Mouse (Mus musculus) fat pad, adult 2 months (tissue): Measurements from ENCODE around the gene Klrb1b.
"Not testable (repeated sequence)": the region's sequence is repeated elsewhere in the genome, so short reads cannot be mapped to it uniquely, and the experiment has no call there.

Source experiments
- DNase-seq: peaks from one replicate; pipeline ENCODE4 v3.0.0-alpha.2; 2011; ENCODE audit warnings: low read depth, low spot score; ENCODE audit errors: extremely low read depth

Gene Klrb1b

DNA sequence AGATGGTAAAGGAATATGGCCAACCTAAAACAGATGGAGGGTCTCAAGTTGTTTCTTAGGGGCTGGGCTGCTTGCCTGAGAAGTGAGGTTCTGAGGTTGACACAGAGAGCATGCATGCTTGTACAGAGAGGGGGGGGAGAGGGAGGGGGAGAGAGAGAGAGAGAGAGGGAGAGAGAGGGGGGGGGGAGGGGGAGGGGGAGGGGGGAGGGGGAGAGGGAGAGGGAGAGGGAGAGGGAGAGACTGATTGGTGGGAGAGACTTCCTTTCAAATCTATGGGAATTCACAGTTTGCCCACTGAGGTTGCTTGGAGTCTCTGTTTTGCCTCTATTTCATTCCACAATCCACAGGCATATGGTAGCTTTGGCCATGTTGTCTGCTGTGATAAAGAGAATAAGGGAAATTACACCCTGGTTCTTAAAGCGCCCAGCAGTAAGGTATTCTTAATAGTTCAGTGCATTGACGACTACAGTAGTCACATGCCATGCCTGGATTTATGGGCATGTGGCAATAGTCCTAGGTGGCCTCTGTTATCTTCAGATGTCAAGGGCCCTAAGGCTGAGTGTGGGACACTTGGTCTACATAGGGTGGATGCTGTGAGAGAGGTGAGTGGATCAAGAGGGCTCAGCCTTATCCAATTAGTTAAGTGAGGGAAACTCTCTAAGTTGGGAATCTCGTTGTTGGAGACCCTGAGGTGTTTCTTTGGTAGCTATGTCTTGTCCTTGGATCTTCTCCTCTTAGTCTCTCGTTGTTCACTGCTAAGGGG is 15.4 kb upstream of the Klrb1b start:
- no peak for DNase-seq

- DNase-seq = not testable (repeated sequence)
These were observed 14.5 kb upstream of the Klrb1b start for GRCm38 (mm10) chr6:128840669-128841068.

- no peak for DNase-seq
These were observed 13.8 kb upstream of the Klrb1b start for GRCm38 (mm10) chr6:128839921-128840320.

DNA sequence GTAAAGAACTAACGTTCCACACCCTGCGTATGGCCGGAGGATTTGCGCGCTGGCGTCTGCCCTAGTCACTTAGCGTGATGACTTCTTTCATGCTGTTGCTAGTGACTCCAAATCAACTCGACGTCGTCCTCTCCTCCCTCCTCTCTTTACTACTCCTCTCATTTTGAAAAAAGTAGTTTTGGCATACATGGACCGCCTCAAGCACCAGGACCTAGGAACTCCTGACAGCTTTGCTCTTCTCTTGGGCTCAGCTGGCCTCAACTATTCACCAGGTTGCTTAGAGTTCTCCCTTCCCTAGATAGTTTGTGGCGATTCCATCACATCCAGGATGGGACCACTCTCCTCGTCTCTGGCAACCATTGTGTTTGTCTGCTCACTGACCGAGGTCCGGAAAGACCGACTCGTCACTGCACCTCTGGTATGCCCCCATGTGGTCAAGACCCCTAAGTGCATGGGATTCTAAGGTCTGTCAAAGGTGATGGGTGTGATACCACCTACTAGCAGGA is 13.2 kb upstream of the Klrb1b start:
- DNase-seq = no peak

- DNase-seq = no peak
These were observed 12.5 kb upstream of the Klrb1b start for GRCm38 (mm10) chr6:128838342-128839265.

GRCm38 (mm10) chr6:128837454-128838341 is 11.6 kb upstream of the Klrb1b start:
- no peak for DNase-seq

GRCm38 (mm10) chr6:128836955-128837334 is 10.8 kb upstream of the Klrb1b start:
- DNase-seq = no peak

DNA sequence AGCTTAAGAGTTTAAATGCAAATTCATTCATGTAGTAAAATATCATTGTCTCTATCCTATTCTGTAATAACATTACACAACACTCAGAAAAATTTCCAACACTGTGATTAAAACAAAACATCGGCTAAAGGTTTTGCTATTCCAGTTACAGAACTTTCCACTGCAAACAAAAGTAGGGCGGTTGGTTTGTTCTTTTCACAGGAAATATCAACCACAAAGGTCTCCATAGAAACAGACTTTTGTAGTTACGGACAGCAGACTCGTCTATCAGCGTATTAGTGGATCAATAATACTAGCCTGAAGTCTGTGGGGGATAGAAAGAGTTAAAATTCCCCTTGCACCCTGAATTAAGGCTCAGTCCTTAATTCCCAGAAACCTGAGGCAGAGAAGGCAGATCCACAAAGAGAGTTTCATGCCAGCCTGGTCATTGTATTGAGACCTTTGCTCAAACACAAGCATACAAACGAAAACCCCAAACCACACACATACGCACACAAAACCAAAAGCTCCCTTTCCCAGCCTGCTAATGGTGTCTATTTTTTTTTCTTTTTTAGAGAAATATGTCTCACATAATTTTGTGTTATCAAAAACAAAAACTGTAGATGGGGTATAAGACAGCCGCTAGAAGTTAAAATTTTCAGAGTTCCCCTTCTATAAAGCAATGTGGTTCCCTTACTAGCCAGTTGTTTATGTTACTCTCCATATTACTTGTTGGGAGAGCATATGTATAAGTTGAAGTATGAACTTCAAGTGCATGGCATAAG is 10.2 kb upstream of the Klrb1b start:
- no peak for DNase-seq

DNA sequence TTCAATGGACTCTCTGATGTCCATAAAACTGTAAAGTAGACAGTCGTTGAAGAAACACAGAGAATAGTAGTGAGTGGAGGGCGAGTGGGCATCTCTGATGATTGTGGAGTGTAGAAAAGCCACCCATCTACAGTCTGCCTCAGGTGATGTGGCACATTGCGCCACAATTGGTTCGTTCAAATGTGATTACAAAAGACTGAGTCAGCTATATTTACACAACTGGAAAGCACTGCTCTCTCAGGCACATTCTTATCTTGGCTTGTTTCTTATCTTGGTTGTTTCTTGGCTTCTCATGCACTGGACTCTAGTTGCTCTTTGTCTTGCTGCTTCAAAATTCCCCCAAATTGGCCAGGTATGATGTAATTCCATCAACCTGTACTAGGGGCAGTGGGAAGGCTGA is 9.4 kb upstream of the Klrb1b start:
- DNase-seq = no peak

- DNase-seq = no peak
These were observed 6.9 kb upstream of the Klrb1b start for GRCm38 (mm10) chr6:128833046-128833445.

DNA sequence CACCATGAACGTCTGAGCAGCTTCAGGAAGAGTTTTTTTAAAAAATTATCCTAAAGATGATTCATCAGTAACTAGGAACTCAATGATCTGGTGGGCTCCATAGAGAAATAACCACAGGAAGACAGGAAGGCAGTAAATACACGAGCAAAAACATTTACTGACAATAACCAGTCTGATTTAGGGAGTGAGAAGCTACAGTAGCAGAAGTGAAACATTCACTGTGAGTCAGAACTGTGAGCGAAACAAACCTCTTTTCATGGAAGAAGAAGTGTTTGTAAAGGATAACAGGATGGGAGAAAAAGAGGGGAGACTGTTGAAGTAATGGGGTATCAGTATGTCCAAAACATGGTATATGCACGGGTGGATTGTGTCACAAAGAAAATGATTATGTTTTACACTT is 3.7 kb upstream of the Klrb1b start:
- no peak for DNase-seq

GRCm38 (mm10) chr6:128826781-128827180 is 650 bp upstream of the Klrb1b start:
- DNase-seq = no peak

- no peak for DNase-seq
These were observed 7.9 kb downstream of the Klrb1b start for GRCm38 (mm10) chr6:128818083-128818802.

- DNase-seq = no peak
These were observed 17.6 kb downstream of the Klrb1b start for GRCm38 (mm10) chr6:128808532-128808931.

- no peak for DNase-seq
These were observed 19.1 kb downstream of the Klrb1b start for GRCm38 (mm10) chr6:128807021-128807420.

- DNase-seq = not testable (repeated sequence)
These were observed 21.1 kb downstream of the Klrb1b start for GRCm38 (mm10) chr6:128804823-128805640.

GRCm38 (mm10) chr6:128802999-128803857 is 22.9 kb downstream of the Klrb1b start:
- DNase-seq = peak; percentile 76

GRCm38 (mm10) chr6:128802557-128802956 is 23.6 kb downstream of the Klrb1b start:
- DNase-seq = no peak
